Mouse (Mus musculus) ES-E14 (cell line): ENCODE data around the gene Ppm1m. TPM values are rescaled to one million over a fixed set of nuclear protein-coding genes. Genes with fewer than 3 reads are reported as not detected.

Experiments used
- DNase-seq: peaks from one replicate; pipeline ENCODE4 v3.0.0-alpha.2; 2013; ENCODE audit warnings: low read depth, low spot score
- H3K27ac ChIP-seq: 2 replicates; pipeline ENCODE4 v1.5.1; 2012; ENCODE audit warnings: low read depth, mild to moderate bottlenecking, low read length, moderate library complexity, mixed read lengths; ENCODE audit not compliant: poor library complexity, insufficient read depth, severe bottlenecking
- H3K36me3 ChIP-seq: 2 replicates; pipeline ENCODE4 v1.6.1; 2012; ENCODE audit warnings: mild to moderate bottlenecking, low read length, moderate library complexity, mixed read lengths; ENCODE audit not compliant: control insufficient read depth, poor library complexity, insufficient read depth, severe bottlenecking
- H3K4me1 ChIP-seq, 2 experiments: fragments of 150-350 bp in 1 of 2; sonication (generic) in 1 of 2; 2 replicates each; pipeline ENCODE4 v1.6.1; 2012; ENCODE audit warnings: low read length in 2 of 2, mild to moderate bottlenecking in 1 of 2, mixed read lengths in 1 of 2; ENCODE audit not compliant: control insufficient read depth in 2 of 2, insufficient read depth in 2 of 2, poor library complexity in 1 of 2
- H3K4me3 ChIP-seq, 2 experiments: fragments of 150-350 bp in 1 of 2; sonication (generic) in 1 of 2; 2 replicates each; pipeline ENCODE4 v1.5.1; 2012; ENCODE audit warnings: low read length in 2 of 2, low read depth in 1 of 2, mild to moderate bottlenecking in 1 of 2, mixed read lengths in 1 of 2; ENCODE audit not compliant: insufficient read depth in 1 of 2, poor library complexity in 1 of 2, severe bottlenecking in 1 of 2
- H3K9ac ChIP-seq: 2 replicates; pipeline ENCODE4 v1.6.1; 2012; ENCODE audit warnings: low read depth, mild to moderate bottlenecking, low read length, mixed read lengths; ENCODE audit not compliant: poor library complexity, insufficient read depth, severe bottlenecking
- H3K9me3 ChIP-seq: fragments of 150-350 bp; sonication (generic); 2 replicates; pipeline ENCODE4 v1.6.1; 2012; ENCODE audit warnings: low read depth, mild to moderate bottlenecking, low read length; ENCODE audit not compliant: control insufficient read depth, insufficient read depth
- CHD2 ChIP-seq: IDR thresholded peaks from 2 replicates; pipeline ENCODE4 v1.6.1; 2014; ENCODE audit warnings: mild to moderate bottlenecking, low read depth, low read length, inconsistent platforms
- HCFC1 ChIP-seq: IDR thresholded peaks from 2 replicates; pipeline ENCODE4 v1.6.1; 2012; ENCODE audit warnings: low read length, inconsistent platforms, borderline replicate concordance; ENCODE audit not compliant: insufficient read depth
- MAFK ChIP-seq: IDR thresholded peaks from 2 replicates; pipeline ENCODE4 v1.6.1; 2014; ENCODE audit warnings: mild to moderate bottlenecking, low read depth, low read length, inconsistent platforms; ENCODE audit not compliant: insufficient read depth
- ZC3H11A ChIP-seq: IDR thresholded peaks from 2 replicates; pipeline ENCODE4 v1.6.1; 2012; ENCODE audit warnings: low read depth, mild to moderate bottlenecking, inconsistent platforms, low read length, borderline replicate concordance
- ZNF384 ChIP-seq: IDR thresholded peaks from 2 replicates; pipeline ENCODE4 v1.6.1; 2012; ENCODE audit warnings: low read depth, low read length, inconsistent platforms
- in situ Hi-C, 2 experiments: fragments of 600-800 bp; cut with MboI; formaldehyde crosslinking; loops; one replicate each; pipeline ENCODE4 v1.15.1; 2025; ENCODE audit warnings: low sequenced_read_pairs in 2 of 2, inconsistent platforms in 1 of 2; ENCODE audit not compliant: unreplicated experiment in 2 of 2
- total RNA-seq: library from RNA; depleted of rRNA; stranded (reverse); fragments of 300-350 nt; gene quantifications from 2 replicates; pipeline ENCODE4 v1.2.3, GENCODE M21; 2012; rRNA removed

Ppm1m gene
- total RNA-seq, 1 experiment, result 40.6 TPM

DNA sequence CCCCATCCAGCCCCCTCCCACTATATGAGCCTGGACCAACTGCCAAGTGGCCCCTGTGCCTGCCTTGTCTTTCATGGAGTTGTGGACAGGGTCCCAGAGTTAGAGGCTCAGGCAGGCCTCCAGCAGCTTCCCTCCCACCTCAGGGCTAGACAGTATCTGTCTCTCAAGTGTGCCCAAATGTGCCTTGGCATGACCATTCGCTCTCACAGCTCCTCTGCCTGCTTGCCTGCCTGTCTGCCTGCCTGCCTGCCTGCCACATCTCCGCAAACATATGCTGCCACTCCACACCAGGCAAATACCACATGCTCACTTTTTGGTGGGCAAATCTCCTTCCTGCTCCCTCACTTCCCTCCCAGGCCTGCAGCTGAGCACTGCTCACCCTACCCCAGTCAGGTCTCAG, 54.0 kb downstream of the Ppm1m start:
- in situ Hi-C loops, result no loop called here
- no peak overlapping the region for H3K27ac ChIP-seq
- no peak for DNase-seq
- TF ChIP-seq ZNF384 (no peak), ZC3H11A (no peak), HCFC1 (no peak), CHD2 (no peak), MAFK (no peak)
- H3K9me3 ChIP-seq, result no peaks in the 10 kb centered on the region
- no peak overlapping the region for H3K4me3 ChIP-seq
- H3K36me3 ChIP-seq, result no peaks in the 10 kb centered on the region
- H3K9ac ChIP-seq, result no peak overlapping the region
- H3K4me1 ChIP-seq, result peaks cover 0 to 19% of the 10 kb centered on the region in 2 experiments; a peak in 2 of 4 replicates

Other genes starting within 250 kb of the Ppm1m start
- gene Col6a5, start 239.1 kb downstream of the Ppm1m start, total RNA-seq, result 2.6 and 4.2 TPM in 2 replicates
- 3.9 and 7.9 TPM in 2 replicates for gene Col6a4, start 103.0 kb downstream of the Ppm1m start, total RNA-seq
- 3.2 and 5.5 TPM in 2 replicates for gene Glyctk, start 41.6 kb downstream of the Ppm1m start, total RNA-seq
- 83.7 and 95.8 TPM in 2 replicates for gene Wdr82, start 28.8 kb downstream of the Ppm1m start, total RNA-seq
- gene Twf2, start 3.4 kb upstream of the Ppm1m start, total RNA-seq, result 135 and 139 TPM in 2 replicates
- gene Tlr9, start 22.9 kb upstream of the Ppm1m start, total RNA-seq, result 0.09 TPM in 1 of 2 replicates, not detected in the other
- 36.1 and 48.5 TPM in 2 replicates for gene Alas1, start 48.9 kb upstream of the Ppm1m start, total RNA-seq
- gene Poc1a, start 81.3 kb upstream of the Ppm1m start, total RNA-seq, result 19.3 and 21.2 TPM in 2 replicates
- gene Dusp7, start 168.9 kb upstream of the Ppm1m start, total RNA-seq, result 4.5 and 5.1 TPM in 2 replicates
- gene Rpl29, start 229.7 kb upstream of the Ppm1m start, total RNA-seq, result 43.7 and 61.2 TPM in 2 replicates
- 28.8 and 40.3 TPM in 2 replicates for gene Acy1, start 238.6 kb upstream of the Ppm1m start, total RNA-seq
- gene Abhd14b, start 247.7 kb upstream of the Ppm1m start, total RNA-seq, result 1.9 and 4.2 TPM in 2 replicates
- 23.0 and 55.6 TPM in 2 replicates for gene Abhd14a, start 247.9 kb upstream of the Ppm1m start, total RNA-seq